Mouse (Mus musculus) liver, adult 2 months (tissue): ENCODE data around the gene Ubb.

Experiments
- CTCF ChIP-seq: fragments of 200-500 bp; IDR thresholded peaks from 2 replicates; pipeline ENCODE4 v1.5.1; 2011; ENCODE audit warnings: low read depth, low read length, control low read depth
- POLR2A ChIP-seq: fragments of 200-500 bp; IDR thresholded peaks from 2 replicates; pipeline ENCODE4 v1.6.1; 2011; ENCODE audit warnings: low read length, control low read depth; ENCODE audit not compliant: insufficient read depth; ENCODE audit errors: extremely low read depth

DNA sequence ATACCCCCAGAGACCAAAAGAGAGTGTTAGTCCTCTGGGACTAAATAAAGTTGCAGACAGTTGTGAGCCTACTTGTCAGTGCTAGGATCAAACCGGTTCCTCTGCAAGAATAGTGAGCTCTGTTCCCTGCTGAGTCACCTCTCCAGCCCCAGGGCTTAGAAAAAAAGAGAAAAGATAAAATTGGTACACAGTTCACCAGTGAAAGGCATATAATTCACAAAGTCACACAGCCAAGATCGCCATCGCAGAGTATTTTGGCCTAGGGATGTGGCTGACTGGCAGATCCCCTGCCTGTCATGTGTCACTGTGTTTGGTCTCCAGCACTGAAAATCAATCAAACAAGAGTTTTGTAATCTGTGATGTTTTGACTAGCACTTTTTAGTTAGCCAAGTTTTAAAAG is 17.3 kb downstream of the Ubb start:
- no peak for TF ChIP-seq POLR2A
- TF ChIP-seq CTCF: no peak
